Mouse (Mus musculus) cerebellum, postnatal 10 days (tissue): ENCODE measurements around the gene Stk38.

Source experiments
- DNase-seq, 2 experiments: peaks; one replicate each; pipeline ENCODE4 v3.0.0; 2021; ENCODE audit warnings: mixed read lengths in 2 of 2

The Stk38 gene

GRCm38 (mm10) chr17:28951831-28952799, 55.7 kb downstream of the Stk38 start, which contains the start of gene Kctd20:
TSS of gene Kctd20 (plus strand) at chr17:28951950.
- peak; percentile 97 to 98 for DNase-seq

GRCm38 (mm10) chr17:28950751-28951150, 57.0 kb downstream of the Stk38 start:
- no peak for DNase-seq

- peak; percentile 47 to 61 for DNase-seq
Measured at GRCm38 (mm10) chr17:28948661-28949060, 59.1 kb downstream of the Stk38 start.

GRCm38 (mm10) chr17:28947011-28947939, 60.5 kb downstream of the Stk38 start:
- DNase-seq = no peak

GRCm38 (mm10) chr17:28944481-28944880, 63.3 kb downstream of the Stk38 start:
- no peak for DNase-seq

GRCm38 (mm10) chr17:28943740-28944139, 64.1 kb downstream of the Stk38 start, which contains the start of gene Pxt1:
TSS of gene Pxt1 (minus strand) at chr17:28943840.
- no peak for DNase-seq

GRCm38 (mm10) chr17:28942101-28942500, 65.7 kb downstream of the Stk38 start:
- DNase-seq = no peak

GRCm38 (mm10) chr17:28940776-28941555, 66.8 kb downstream of the Stk38 start:
- peak; percentile 69 for DNase-seq

GRCm38 (mm10) chr17:28936622-28937345, 71.0 kb downstream of the Stk38 start:
- peak; percentile 78 to 87 for DNase-seq

GRCm38 (mm10) chr17:28936133-28936532, 71.7 kb downstream of the Stk38 start:
- DNase-seq = no peak

GRCm38 (mm10) chr17:28934120-28934916, 73.5 kb downstream of the Stk38 start:
- DNase-seq = no peak

GRCm38 (mm10) chr17:28932274-28932673, 75.5 kb downstream of the Stk38 start:
- no peak for DNase-seq

GRCm38 (mm10) chr17:28931436-28932211, 76.2 kb downstream of the Stk38 start:
- no peak for DNase-seq

- DNase-seq = peak; percentile 81 to 83
Measured at GRCm38 (mm10) chr17:28930392-28931074, 77.3 kb downstream of the Stk38 start.

- no peak for DNase-seq
Measured at GRCm38 (mm10) chr17:28929369-28929768, 78.4 kb downstream of the Stk38 start.

GRCm38 (mm10) chr17:28928004-28928403, 79.8 kb downstream of the Stk38 start:
- DNase-seq = no peak

GRCm38 (mm10) chr17:28926866-28927635, 80.7 kb downstream of the Stk38 start:
- DNase-seq = peak; percentile 65 to 78

GRCm38 (mm10) chr17:28926380-28926779, 81.4 kb downstream of the Stk38 start:
- DNase-seq = peak; percentile 91 to 93
